7 mouse cellular contexts compared by ENCODE assay signal in the genomic region with DNA sequence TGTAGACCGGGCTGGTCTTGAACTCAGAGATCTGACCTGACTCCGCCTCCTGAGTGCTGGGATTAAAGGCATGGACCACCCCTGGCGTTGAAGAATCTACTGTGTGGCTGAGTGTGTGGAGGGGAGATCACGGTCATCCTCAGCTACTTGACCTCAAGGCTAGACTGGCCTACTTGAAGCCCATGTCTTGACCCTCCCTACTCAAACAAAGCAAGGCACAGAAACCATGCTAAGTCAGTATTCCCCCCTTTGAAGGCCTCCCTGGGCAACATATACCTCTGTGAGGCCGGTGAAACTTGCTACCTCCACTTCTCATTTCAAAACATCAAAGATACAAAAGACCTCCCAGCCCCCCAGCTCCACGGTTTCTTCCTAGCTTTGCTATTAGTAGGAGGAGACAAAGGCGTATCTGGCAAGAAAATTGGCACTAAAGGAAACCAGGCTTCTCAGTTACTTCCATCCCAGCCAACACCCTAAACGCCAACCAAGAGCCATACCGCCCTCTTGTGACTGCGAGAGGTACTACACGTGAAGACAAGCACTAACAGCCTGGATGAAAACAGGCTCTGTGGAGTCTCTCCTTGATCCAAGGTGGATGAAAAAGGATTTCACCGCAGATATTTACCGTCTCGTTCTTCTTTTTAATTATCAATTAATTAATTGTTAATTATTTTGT. TPM values are rescaled to one million over a fixed set of nuclear protein-coding genes. Genes with fewer than 3 reads are reported as not detected.
DNase-seq lines count a peak whose midpoint lies in the region; ATAC-seq and TF ChIP-seq lines count a peak whose summit lies in the region.

No protein-coding gene starts in this region.

- 31% methylated on average over 14 of the region's 14 CpGs for WGBS in midbrain, embryonic 13.5 days
- 32% methylated on average over 14 of the region's 14 CpGs for WGBS in spleen, adult 2 months

- peak; percentile 92 for DNase-seq in ZHBTc4 (ENCODE audit: low read depth, low spot score)
- DNase-seq in cerebellum, adult 8-10 months: peak; percentile 80
- peak; percentile 77 to 97 for DNase-seq in frontal cortex, adult 2 months (ENCODE audit: extremely low spot score in 1 of 2, low spot score in 1 of 2)
- peak; percentile 62 to 75 for DNase-seq in left cerebral cortex, adult 8-10 months (ENCODE audit: low spot score in 2 of 2)
- DNase-seq in spleen, adult 2 months (ENCODE audit: low read depth in 1 of 2, low spot score in 2 of 2): peak; percentile 53 to 77

- TF ChIP-seq CTCF in spleen, adult 2 months (IDR thresholded peaks at IDR 0.05; ENCODE audit: extremely low read depth, insufficient read depth, insufficient read length, insufficient replicate concordance): peak; percentile 94; the same call in 1 of the 2 replicates

- H3K36me3 ChIP-seq in midbrain, embryonic 13.5 days: no peaks in the 10 kb centered on the region
- no peaks in the 10 kb centered on the region for H3K36me3 ChIP-seq in spleen, adult 2 months (ENCODE audit: control insufficient read depth, insufficient read depth, low read length)

- H3K4me1 ChIP-seq in midbrain, embryonic 13.5 days (replicated peaks): no peaks in the 10 kb centered on the region
- no peaks in the 10 kb centered on the region for H3K4me1 ChIP-seq in spleen, adult 2 months (ENCODE audit: control insufficient read depth, insufficient read depth, insufficient read length)

- H3K9me3 ChIP-seq in midbrain, embryonic 13.5 days: no peaks in the 10 kb centered on the region

- H3K27me3 ChIP-seq in midbrain, embryonic 13.5 days: no peaks in the 10 kb centered on the region
- no peaks in the 10 kb centered on the region for H3K27me3 ChIP-seq in spleen, adult 2 months (ENCODE audit: control insufficient read depth, insufficient read depth, low read length)

- no peak overlapping the region for H3K4me2 ChIP-seq in midbrain, embryonic 13.5 days (replicated peaks)

- ATAC-seq in inflammation-experienced regulatory T-cells, adult 6 months: peak; percentile 50
- 0 out of 2 replicates have a peak, but pooled peaks have one; percentile 56 for ATAC-seq in midbrain, embryonic 13.5 days

- no peak overlapping the region for H3K9ac ChIP-seq in midbrain, embryonic 13.5 days (replicated peaks)

- H3K27ac ChIP-seq in midbrain, embryonic 13.5 days: no peak overlapping the region
- H3K27ac ChIP-seq in spleen, adult 2 months (ENCODE audit: insufficient read depth, low read length): no peak overlapping the region

- no peak overlapping the region for H3K4me3 ChIP-seq in midbrain, embryonic 13.5 days (replicated peaks)
- H3K4me3 ChIP-seq in spleen, adult 2 months (ENCODE audit: extremely low read depth, insufficient read depth, insufficient read length): no peak overlapping the region

- TF ChIP-seq POLR2A in spleen, adult 2 months (IDR thresholded peaks at IDR 0.05; ENCODE audit: low read depth, low read length): no peak

RNA-seq across cellular contexts. Expression of gene Tnpo3, which starts 39.9 kb away (rescaled TPM):
- polyA plus RNA-seq in frontal cortex, adult 2 months (2012; rRNA removed): 49.3 and 57.0 TPM in 2 replicates
- 10 to 100 TPM; 67.2 to 86.7 (median 75.6) TPM for polyA plus RNA-seq in inflammation-experienced regulatory T-cells, adult 6 months (2017; shearing (Covaris generic))
- total RNA-seq in left cerebral cortex, adult 8-10 months (2022): 10 to 100 TPM; 64.5 to 75.1 (median 70.3) TPM
- 97.7 and 106 TPM in 2 replicates for polyA plus RNA-seq in midbrain, embryonic 13.5 days (2015; fragmentation: Nextera tagmentation; extraction: Ambion mirVana)
- 33.4 and 39.1 TPM in 2 replicates for polyA plus RNA-seq in spleen, adult 2 months (2012; rRNA removed)

RNA-seq across cellular contexts. Expression of gene Tspan33, which starts 44.4 kb away (rescaled TPM):
- polyA plus RNA-seq in frontal cortex, adult 2 months (2012; rRNA removed): 26.6 and 28.7 TPM in 2 replicates
- polyA plus RNA-seq in inflammation-experienced regulatory T-cells, adult 6 months (2017; shearing (Covaris generic)): under 1 TPM in 2 of 3 experiments, not detected in 1; 0.12 to 0.39 TPM
- total RNA-seq in left cerebral cortex, adult 8-10 months (2022): 10 to 100 TPM; 19.8 to 26.5 (median 21.7) TPM
- 3.4 and 6.0 TPM in 2 replicates for polyA plus RNA-seq in midbrain, embryonic 13.5 days (2015; fragmentation: Nextera tagmentation; extraction: Ambion mirVana)
- 53.8 and 55.2 TPM in 2 replicates for polyA plus RNA-seq in spleen, adult 2 months (2012; rRNA removed)
